Comparison of ENCODE assay signal across 9 mouse cellular contexts in genomic region chr11:12464181-12465162, GRCm38 (mm10). TPM values are rescaled to one million over a fixed set of nuclear protein-coding genes. Genes with fewer than 3 reads are reported as not detected.
DNase-seq lines count a peak whose midpoint lies in the region; ATAC-seq and TF ChIP-seq lines count a peak whose summit lies in the region.
"Had no signal": no experiment of that assay in that cellular context is flagged by ENCODE, and none has a peak within 500 bp of the region (broad histone marks: within the 10 kb centered on the region; RNA-seq: fewer than 3 reads in every experiment).

Gene Cobl (minus strand): TSS chr11:12464960.

- peaks cover 26% of the 10 kb centered on the region for H3K27me3 ChIP-seq in liver, embryonic 11.5 days (replicated peaks; ENCODE audit: control insufficient read depth, insufficient read depth, low read length)
- peaks cover 32% of the 10 kb centered on the region for H3K27me3 ChIP-seq in neural tube, embryonic 13.5 days

- 1% methylated on average over 75 of the region's 89 CpGs for WGBS in liver, embryonic 11.5 days
- under 1% methylated on average over 74 of the region's 89 CpGs for WGBS in neural tube, embryonic 13.5 days

- DNase-seq in cerebellum, postnatal 10 days, result peak; percentile 27 to 30
- no peak for DNase-seq in cerebellum, adult 9-10 months
- DNase-seq in brain, embryonic 14.5 days (ENCODE audit: low read depth), result peak; percentile 52
- DNase-seq in gastrocnemius, postnatal 36 days, result no peak
- peak; percentile 64 for DNase-seq in kidney, adult 18-20 months
- peak; percentile 41 for DNase-seq in liver, embryonic 11.5 days (ENCODE audit: low spot score)
- DNase-seq in cerebellum, adult 18-20 months, result no peak

- TF ChIP-seq POLR2A in brain, embryonic 14.5 days (IDR thresholded peaks at IDR 0.05; ENCODE audit: borderline replicate concordance, extremely low read depth, insufficient read depth, insufficient read length, poor library complexity, severe bottlenecking), result no peak

- no peaks in the 10 kb centered on the region for H3K9me3 ChIP-seq in liver, embryonic 11.5 days (ENCODE audit: control insufficient read depth, low read length)
- no peaks in the 10 kb centered on the region for H3K9me3 ChIP-seq in neural tube, embryonic 13.5 days

- no peak for TF ChIP-seq CTCF in brain, embryonic 14.5 days (IDR thresholded peaks at IDR 0.05; ENCODE audit: borderline replicate concordance, extremely low read depth, insufficient read depth, insufficient read length)

- H3K4me3 ChIP-seq in liver, embryonic 11.5 days (ENCODE audit: low read depth, low read length), result peak within 1 kb of the TSS; percentile 62
- H3K4me3 ChIP-seq in neural tube, embryonic 13.5 days, result peak within 1 kb of the TSS; percentile 73

- H3K9ac ChIP-seq in liver, embryonic 11.5 days (ENCODE audit: low read depth, low read length), result peak within 1 kb of the TSS; percentile 54
- peak within 1 kb of the TSS; percentile 79 for H3K9ac ChIP-seq in neural tube, embryonic 13.5 days

- H3K4me2 ChIP-seq in liver, embryonic 11.5 days, result peak within 1 kb of the TSS; percentile 76
- H3K4me2 ChIP-seq in neural tube, embryonic 13.5 days, result peak within 1 kb of the TSS; percentile 92

- no peaks in the 10 kb centered on the region; the same call in 1 of the 2 replicates for H3K4me1 ChIP-seq in liver, embryonic 11.5 days (replicated peaks; ENCODE audit: control insufficient read depth, insufficient read depth, low read length)
- H3K4me1 ChIP-seq in neural tube, embryonic 13.5 days (replicated peaks), result peaks cover 10% of the 10 kb centered on the region

- intact Hi-C loops in gastrocnemius, postnatal 36 days (cut with DNase I), result loop anchor here (5.0 kb wide), 1 partner anchor 67 kb away; no protein-coding TSS in a partner anchor

- H3K36me3 ChIP-seq in liver, embryonic 11.5 days (ENCODE audit: control insufficient read depth, insufficient read depth, low read length), result no peaks in the 10 kb centered on the region
- no peaks in the 10 kb centered on the region for H3K36me3 ChIP-seq in neural tube, embryonic 13.5 days

- ATAC-seq in liver, embryonic 11.5 days (replicated peaks; ENCODE audit: low FRiP score), result peak; percentile 45
- ATAC-seq in neural tube, embryonic 13.5 days (ENCODE audit: low read depth), result peak; percentile 83

- no peak within 1 kb of the TSS for H3K27ac ChIP-seq in liver, embryonic 11.5 days (ENCODE audit: low read depth, low read length)
- H3K27ac ChIP-seq in neural tube, embryonic 13.5 days (replicated peaks), result 0 out of 2 replicates have a peak within 1 kb of the TSS, but pooled peaks have one; percentile 23

RNA-seq across cellular contexts. Expression of gene Cobl, which starts in this region (rescaled TPM):
- 6.4 and 13.8 TPM in 2 replicates for polyA plus RNA-seq in brain, embryonic 14.5 days (2012; rRNA removed)
- 100 to 1,000 TPM in 1 of 2 experiments, 10 to 100 TPM in 1; 89.2 to 111 TPM for total RNA-seq in gastrocnemius, postnatal 36 days (2021)
- 7.2 and 8.2 TPM in 2 replicates for polyA plus RNA-seq in liver, embryonic 11.5 days (2014; fragmentation: Nextera tagmentation; extraction: Ambion mirVana)
- 8.7 and 12.6 TPM in 2 replicates for polyA plus RNA-seq in neural tube, embryonic 13.5 days (2015; fragmentation: Nextera tagmentation; extraction: Ambion mirVana)
- total RNA-seq: hematopoietic stem cell, adult 5-6 weeks had no signal

Comparison
In these comparisons a context has a peak if more than half of its experiments do, and no peak if none do; other contexts are left out.
1. DNase-seq: peak in cerebellum, postnatal 10 days (2 of 2), brain, embryonic 14.5 days (single experiment), kidney, adult 18-20 months (single experiment) and liver, embryonic 11.5 days (single experiment); none in cerebellum, adult 9-10 months (single experiment), gastrocnemius, postnatal 36 days (0 of 2) and cerebellum, adult 18-20 months (0 of 2).